Mouse (Mus musculus) bone marrow, adult 2 months (tissue): ENCODE results near the gene Cdc7.

ENCODE experiments used
- CTCF ChIP-seq: fragments of 200-500 bp; IDR thresholded peaks from 2 replicates; pipeline ENCODE4 v1.5.1; 2011; ENCODE audit warnings: low read length, control low read depth; ENCODE audit not compliant: control insufficient read depth, insufficient read depth
- POLR2A ChIP-seq: fragments of 200-500 bp; IDR thresholded peaks from 2 replicates; pipeline ENCODE4 v1.6.1; 2011; ENCODE audit warnings: low read depth, mild to moderate bottlenecking, control low read depth, low read length, borderline replicate concordance; ENCODE audit not compliant: control insufficient read depth

DNA sequence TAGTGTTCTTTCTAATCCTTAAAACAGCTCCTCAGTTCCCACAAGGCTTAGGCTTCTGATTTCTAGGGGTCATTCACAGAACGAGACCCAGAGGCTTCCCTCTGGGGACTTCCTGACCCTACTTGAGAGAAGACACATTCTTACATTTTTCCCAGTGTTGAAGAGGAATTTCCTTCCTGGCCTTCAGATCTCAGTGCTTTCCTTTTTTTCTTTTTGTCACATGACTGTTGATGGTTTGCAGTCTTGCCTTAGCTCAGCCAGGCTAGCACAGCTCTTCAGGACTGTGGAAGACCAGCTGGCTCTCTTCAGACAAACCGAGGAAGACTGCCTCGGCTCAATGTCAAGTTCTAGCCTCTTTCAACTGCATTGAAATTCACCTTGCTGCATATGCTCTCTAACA lies 7.7 kb upstream of the Cdc7 start:
- TF ChIP-seq CTCF (no peak), POLR2A (no peak)
